Mouse (Mus musculus) heart, adult 2 months (tissue): Measurements from ENCODE around the gene Med17.

Source experiments
- CTCF ChIP-seq: fragments of 200-600 bp; IDR thresholded peaks from 2 replicates; pipeline ENCODE4 v1.8.1; 2022; ENCODE audit warnings: antibody characterized with exemption, mild to moderate bottlenecking, moderate library complexity
- POLR2A ChIP-seq: fragments of 200-500 bp; IDR thresholded peaks from 2 replicates; pipeline ENCODE4 v1.6.1; 2011; ENCODE audit warnings: mild to moderate bottlenecking, low read depth, low read length, control low read depth; ENCODE audit not compliant: insufficient read depth

DNA sequence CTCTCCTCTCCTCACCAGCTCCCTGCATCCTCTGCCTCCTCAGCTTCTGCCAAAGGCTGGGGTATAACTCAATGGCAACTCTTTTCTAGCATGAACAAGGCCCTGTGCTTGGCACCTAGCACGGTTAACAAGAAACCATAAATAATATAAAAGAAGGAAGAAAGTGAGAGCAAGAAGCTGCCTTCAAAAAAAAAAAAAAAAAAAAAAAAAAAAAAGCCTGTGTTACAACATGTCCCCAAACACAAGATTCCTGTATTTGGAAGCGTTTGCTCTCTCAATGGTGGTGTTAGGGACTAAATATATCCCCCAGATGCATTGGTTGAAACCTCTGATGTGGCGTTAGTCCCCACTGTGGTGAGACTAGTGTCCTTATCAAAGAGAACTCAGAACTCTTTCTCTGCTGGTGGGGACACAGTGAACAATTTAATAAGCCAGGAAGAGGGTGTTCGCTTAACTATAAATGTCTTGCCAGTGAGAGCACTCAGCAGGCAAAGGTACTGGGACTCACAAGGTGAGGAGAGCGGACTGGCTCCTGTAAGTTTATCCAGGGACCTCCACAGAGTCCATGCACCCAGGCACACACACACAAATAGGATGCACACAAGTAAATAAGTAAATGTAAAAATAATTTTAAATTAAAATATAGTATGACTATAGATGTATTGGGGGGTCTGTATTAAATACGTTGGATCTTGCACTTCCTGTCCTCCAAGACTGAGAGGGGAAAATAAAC, 38.7 kb downstream of the Med17 start:
- TF ChIP-seq CTCF, result no peak
- TF ChIP-seq POLR2A, result no peak
